Mouse (Mus musculus): ENCODE data around the gene Pld3.
A peak's percentile ranks its signal among the peaks of the same experiment; 100 is the strongest.

The Pld3 gene

DNA sequence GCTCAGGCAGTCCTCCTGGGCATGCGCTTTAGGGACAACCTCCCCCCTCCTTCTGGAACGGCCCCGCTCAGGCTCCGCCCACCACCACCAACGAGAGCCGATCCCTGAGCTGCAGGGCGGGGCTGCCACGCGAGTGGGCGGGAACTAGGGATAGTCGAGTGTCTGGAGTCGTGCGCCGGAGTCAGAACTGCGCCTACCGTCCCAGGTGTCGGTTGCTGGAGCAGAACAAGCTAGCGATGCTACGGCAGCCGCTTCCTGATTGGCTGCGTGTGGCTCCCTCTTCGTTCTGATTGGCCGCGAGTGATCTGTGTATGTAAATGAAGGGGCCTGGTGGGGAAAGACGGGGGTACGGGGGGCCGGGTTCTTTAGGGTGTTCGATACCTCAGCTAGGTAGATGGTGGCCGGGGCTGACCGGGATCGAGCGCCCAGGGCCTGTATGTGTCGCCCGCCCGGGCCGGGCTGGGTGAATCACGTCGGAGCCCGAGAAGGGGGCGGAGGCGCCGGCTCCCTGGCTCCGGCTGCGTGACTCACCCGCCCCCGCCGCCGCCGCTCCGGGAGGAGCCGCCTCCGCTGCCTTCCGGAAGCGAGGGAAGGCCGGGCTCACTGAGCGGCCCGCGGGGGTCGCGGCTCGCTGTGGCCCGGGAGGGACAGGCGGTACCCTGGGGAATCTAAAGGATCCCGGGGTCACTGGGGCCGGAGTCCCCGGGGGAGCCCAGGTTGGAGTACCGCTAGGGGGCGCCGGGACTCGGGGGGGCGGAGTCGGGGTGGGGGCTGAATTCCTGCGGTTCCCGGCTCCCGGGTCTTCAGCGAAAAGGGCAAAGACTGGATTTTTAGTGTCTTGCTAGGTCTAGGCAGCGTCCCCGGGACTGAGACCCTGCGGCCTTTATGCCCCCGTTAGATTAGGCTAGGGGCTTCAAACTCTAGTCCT is 66.0 kb downstream of the Pld3 start, which contains the start of gene Sertad1:
Gene Sertad1, plus strand, starts transcription at position 141 of the 928 bp plus-strand sequence.
- DNase-seq (ENCODE audit: low spot score in 2 of 2) = peak; percentile 99 to 100

DNA sequence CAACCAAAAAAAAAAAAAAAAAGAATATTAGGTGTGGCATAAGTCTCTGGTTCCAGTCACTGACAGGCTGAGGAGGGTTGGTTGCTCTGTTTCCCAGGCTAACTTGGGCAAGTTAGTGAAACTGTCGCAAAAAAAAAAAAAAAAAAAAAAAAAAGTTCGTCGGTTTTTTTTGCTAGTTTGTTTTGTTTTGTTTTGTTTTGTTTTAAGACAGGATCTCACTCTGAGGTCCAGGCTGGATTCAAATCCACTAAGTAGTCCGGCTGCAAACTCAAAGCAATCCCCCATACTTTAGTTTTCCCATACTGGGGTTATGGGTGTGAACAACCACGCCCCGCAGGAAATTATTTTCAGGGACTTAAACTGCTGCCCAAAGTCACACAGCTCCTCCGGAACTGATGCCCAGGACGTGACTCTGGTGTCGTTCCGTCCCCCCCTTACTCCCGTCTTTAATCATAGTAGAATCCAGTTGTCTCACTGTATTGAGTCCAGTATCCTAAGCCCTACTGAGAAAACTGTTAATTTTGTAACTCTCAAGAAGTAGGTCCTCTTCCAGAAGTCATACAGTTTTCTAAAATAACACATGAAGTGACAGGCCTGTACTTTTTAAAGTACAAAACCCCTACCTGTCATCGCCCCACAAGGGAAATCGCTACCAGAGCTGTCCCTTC is 66.8 kb downstream of the Pld3 start:
- DNase-seq (ENCODE audit: low spot score in 2 of 2) = no peak

GRCm38 (mm10) chr7:27483860-27484259 is 69.2 kb downstream of the Pld3 start:
- DNase-seq (ENCODE audit: low spot score in 2 of 2) = no peak
